Mouse (Mus musculus): ENCODE measurements around the gene Dnah2.

DNA sequence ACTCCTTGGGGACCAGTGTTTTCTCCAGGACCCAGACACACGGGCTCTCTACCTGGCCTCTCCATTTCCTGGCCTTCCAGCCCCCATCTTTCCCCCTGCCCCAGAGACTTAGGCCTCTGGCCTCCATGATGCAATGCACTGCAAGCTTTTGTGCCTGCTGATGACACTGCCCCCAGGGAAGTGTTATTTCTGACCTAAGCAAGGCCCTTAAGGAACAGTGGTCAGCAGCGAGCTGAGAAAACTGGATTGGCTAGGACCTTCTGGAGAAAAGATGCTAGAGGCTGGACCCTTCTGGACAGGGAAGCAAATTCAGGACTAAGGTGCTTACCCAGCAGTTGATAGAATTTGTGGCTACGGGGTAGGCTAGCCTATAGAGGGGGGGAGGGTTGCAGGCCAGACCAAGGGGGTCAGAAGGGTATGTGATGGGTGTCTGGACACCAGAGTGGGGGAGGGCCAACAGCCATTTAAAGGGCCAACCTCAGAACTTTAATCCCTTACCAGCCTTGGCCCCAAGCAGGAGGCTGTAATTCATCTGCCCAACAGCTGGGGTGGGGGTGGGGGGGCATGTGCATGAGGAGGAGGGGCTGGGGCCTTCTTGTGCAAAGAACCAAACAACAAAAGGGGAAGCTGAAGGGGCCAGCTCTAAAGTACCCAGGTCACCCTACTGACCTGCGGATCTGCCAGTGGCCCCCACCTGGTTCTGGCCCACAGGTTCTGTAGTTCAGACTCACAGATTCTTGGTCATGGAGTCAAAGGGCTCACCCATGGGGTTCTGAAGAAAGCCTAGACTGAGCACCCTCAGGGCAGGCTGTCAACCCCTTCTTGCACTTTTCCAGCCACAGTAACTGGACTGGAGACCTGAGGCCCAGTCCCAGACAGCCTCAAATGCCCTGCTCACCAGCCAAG, 134.2 kb downstream of the Dnah2 start:
- TF ChIP-seq CTCF (IDR thresholded peaks at IDR 0.05; ENCODE audit: control insufficient read depth, insufficient read depth, insufficient read length) (no peak), FOSL1 (IDR thresholded peaks at IDR 0.05; ENCODE audit: insufficient read depth, low read length, poor library complexity, severe bottlenecking) (no peak), MAX (IDR thresholded peaks at IDR 0.05) (no peak)

Data from C2C12 (cell line).